Mouse (Mus musculus) MEL (cell line): ENCODE data around the gene Ccr2. TPM values are rescaled to one million over a fixed set of nuclear protein-coding genes. Genes with fewer than 3 reads are reported as not detected.

Source experiments
- DNase-seq: peaks from one replicate; pipeline ENCODE4 v3.0.0; 2011; ENCODE audit warnings: low read depth, low spot score
- H3K27ac ChIP-seq: 2 replicates; pipeline ENCODE4 v1.5.1; 2012; ENCODE audit warnings: low read depth, mild to moderate bottlenecking, control low read depth, low read length, moderate library complexity; ENCODE audit not compliant: control insufficient read depth
- H3K27me3 ChIP-seq, 2 experiments: fragments of 150-350 bp in 1 of 2; sonication (generic) in 1 of 2; 2 replicates each; pipeline ENCODE4 v1.6.1; 2012; ENCODE audit warnings: low read length in 2 of 2, mild to moderate bottlenecking in 2 of 2, improper control_type of control experiment in 1 of 2, moderate library complexity in 1 of 2; ENCODE audit not compliant: insufficient read depth in 2 of 2, control insufficient read depth in 1 of 2
- H3K36me3 ChIP-seq, 2 experiments: 2 replicates each; pipeline ENCODE4 v1.6.1; 2012 to 2014; ENCODE audit warnings: low read length in 2 of 2, improper control_type of control experiment in 1 of 2, inconsistent platforms in 1 of 2, mild to moderate bottlenecking in 1 of 2; ENCODE audit not compliant: insufficient read depth in 2 of 2, control insufficient read depth in 1 of 2
- H3K4me1 ChIP-seq, 2 experiments: fragments of 150-350 bp in 1 of 2; sonication (generic) in 1 of 2; 2 replicates each; pipeline ENCODE4 v1.6.1; 2012; ENCODE audit warnings: low read length in 2 of 2, improper control_type of control experiment in 1 of 2, mild to moderate bottlenecking in 1 of 2; ENCODE audit not compliant: insufficient read depth in 2 of 2, control insufficient read depth in 1 of 2
- H3K4me3 ChIP-seq, 2 experiments: fragments of 150-350 bp in 1 of 2; sonication (generic) in 1 of 2; 2 replicates each; pipeline ENCODE4 v1.5.1; 2012; ENCODE audit warnings: low read depth in 2 of 2, low read length in 2 of 2, mild to moderate bottlenecking in 2 of 2, moderate library complexity in 2 of 2, control low read depth in 1 of 2, improper control_type of control experiment in 1 of 2; ENCODE audit not compliant: control insufficient read depth in 1 of 2, insufficient read depth in 1 of 2
- H3K79me2 ChIP-seq: 2 replicates; pipeline ENCODE4 v1.6.1; 2012; ENCODE audit warnings: mild to moderate bottlenecking, low read length, moderate library complexity; ENCODE audit not compliant: control insufficient read depth, poor library complexity, insufficient read depth
- H3K9ac ChIP-seq: 2 replicates; pipeline ENCODE4 v1.6.1; 2012; ENCODE audit warnings: low read depth, mild to moderate bottlenecking, control low read depth, low read length, moderate library complexity; ENCODE audit not compliant: control insufficient read depth, poor library complexity, severe bottlenecking
- H3K9me3 ChIP-seq: fragments of 150-350 bp; sonication (generic); replicated peaks from 2 replicates; pipeline ENCODE4 v1.6.1; 2012; ENCODE audit warnings: mild to moderate bottlenecking, low read length, improper control_type of control experiment, moderate library complexity; ENCODE audit not compliant: insufficient read depth
- CHD1 ChIP-seq: IDR thresholded peaks from 2 replicates; pipeline ENCODE4 v1.6.1; 2012; ENCODE audit warnings: low read depth, mild to moderate bottlenecking, inconsistent platforms, low read length, improper control_type of control experiment
- CHD2 ChIP-seq: IDR thresholded peaks from 2 replicates; pipeline ENCODE4 v1.6.1; 2011; ENCODE audit warnings: low read length, improper control_type of control experiment
- CTCF ChIP-seq, 3 experiments: IDR thresholded peaks in 2 of 3; conservative IDR thresholded peaks in 1 of 3; 2 replicates each; pipeline ENCODE4 v1.5.1; 2011 to 2012; ENCODE audit warnings: low read length in 3 of 3, low read depth in 2 of 3, mild to moderate bottlenecking in 2 of 3, improper control_type of control experiment in 1 of 3, inconsistent platforms in 1 of 3, mixed read lengths in 1 of 3, moderate library complexity in 1 of 3; ENCODE audit not compliant: control insufficient read depth in 1 of 3, insufficient read depth in 1 of 3, poor library complexity in 1 of 3, severe bottlenecking in 1 of 3
- EP300 ChIP-seq, 2 experiments: IDR thresholded peaks; 2 replicates each; pipeline ENCODE4 v1.6.1; 2011; ENCODE audit warnings: improper control_type of control experiment in 2 of 2, low read length in 2 of 2, low read depth in 1 of 2, mild to moderate bottlenecking in 1 of 2
- POLR2AphosphoS5 ChIP-seq: IDR thresholded peaks from 2 replicates; pipeline ENCODE4 v1.6.1; 2012; ENCODE audit warnings: low read depth, borderline replicate concordance, mild to moderate bottlenecking, inconsistent platforms, low read length, moderate library complexity, mixed read lengths
- RAD21 ChIP-seq: IDR thresholded peaks from 2 replicates; pipeline ENCODE4 v1.6.1; 2011; ENCODE audit warnings: mild to moderate bottlenecking, low read depth, low read length, improper control_type of control experiment
- SIN3A ChIP-seq: IDR thresholded peaks from 2 replicates; pipeline ENCODE4 v1.6.1; 2012; ENCODE audit warnings: low read length, improper control_type of control experiment, inconsistent platforms
- TCF12 ChIP-seq: IDR thresholded peaks from 2 replicates; pipeline ENCODE4 v1.6.1; 2014; ENCODE audit warnings: low read depth, mild to moderate bottlenecking, inconsistent platforms, low read length, improper control_type of control experiment, moderate library complexity
- USF1 ChIP-seq: IDR thresholded peaks from 2 replicates; pipeline ENCODE4 v1.6.1; 2014; ENCODE audit warnings: low read depth, mild to moderate bottlenecking, inconsistent platforms, low read length, improper control_type of control experiment, moderate library complexity
- USF2 ChIP-seq, 2 experiments: IDR thresholded peaks; 2 replicates each; pipeline ENCODE4 v1.6.1; 2011 to 2012; ENCODE audit warnings: improper control_type of control experiment in 2 of 2, low read length in 2 of 2, borderline replicate concordance in 1 of 2, inconsistent platforms in 1 of 2, low read depth in 1 of 2, mild to moderate bottlenecking in 1 of 2; ENCODE audit not compliant: insufficient read depth in 1 of 2
- ZC3H11A ChIP-seq: IDR thresholded peaks from 2 replicates; pipeline ENCODE4 v1.6.1; 2012; ENCODE audit warnings: low read depth, mild to moderate bottlenecking, inconsistent platforms, low read length, improper control_type of control experiment
- polyA plus RNA-seq, 2 experiments: library from polyadenylated mRNA; stranded (reverse) in 1 of 2; unstranded in 1 of 2; fragments of >175 nt in 1 of 2; fragments of >200 nt in 1 of 2; gene quantifications; 2 replicates each; pipeline versions ENCODE4 v1.2.1 to v1.2.4; 2012; ENCODE audit warnings: low replicate concordance in 2 of 2, low read depth in 1 of 2; ENCODE audit not compliant: insufficient read length in 2 of 2, insufficient read depth in 1 of 2, missing spikeins in 1 of 2
- total RNA-seq: library from RNA; depleted of rRNA; stranded (reverse); fragments of 300-350 nt; gene quantifications from 2 replicates; pipeline ENCODE4 v1.2.3, GENCODE M21; 2012; rRNA removed

Gene Ccr2
- total and polyA plus RNA-seq, 3 experiments, result 4.1 to 10.8 TPM; not detected in 1

DNA sequence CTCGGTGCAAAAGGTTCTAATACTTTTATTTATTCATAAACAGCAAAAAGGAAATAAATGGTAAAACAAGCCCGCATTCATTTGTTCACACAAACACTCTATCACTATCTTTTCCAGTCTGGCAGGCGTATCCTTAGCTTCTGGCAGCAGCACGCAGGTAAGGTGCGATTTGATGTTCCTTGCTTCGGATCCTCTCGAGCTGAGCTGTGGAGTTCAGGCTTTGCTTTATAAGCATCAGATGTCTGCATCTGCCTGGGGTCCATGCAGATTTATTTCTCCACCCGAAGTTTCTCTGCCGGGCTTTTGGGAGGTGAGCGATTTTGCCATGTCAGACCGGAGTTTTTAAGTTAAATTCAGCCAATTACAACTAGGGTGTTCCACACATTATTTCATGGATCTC, 35.9 kb downstream of the Ccr2 start (continued):
- TF ChIP-seq CTCF (IDR thresholded peaks at IDR 0.05 in 2 of 3, conservative IDR thresholded peaks at IDR 0.05 in 1 of 3; ENCODE audit: control insufficient read depth in 1 of 3, insufficient read depth in 1 of 3, low read depth in 2 of 3, low read length in 3 of 3, poor library complexity in 1 of 3, severe bottlenecking in 1 of 3), result no peak

DNA sequence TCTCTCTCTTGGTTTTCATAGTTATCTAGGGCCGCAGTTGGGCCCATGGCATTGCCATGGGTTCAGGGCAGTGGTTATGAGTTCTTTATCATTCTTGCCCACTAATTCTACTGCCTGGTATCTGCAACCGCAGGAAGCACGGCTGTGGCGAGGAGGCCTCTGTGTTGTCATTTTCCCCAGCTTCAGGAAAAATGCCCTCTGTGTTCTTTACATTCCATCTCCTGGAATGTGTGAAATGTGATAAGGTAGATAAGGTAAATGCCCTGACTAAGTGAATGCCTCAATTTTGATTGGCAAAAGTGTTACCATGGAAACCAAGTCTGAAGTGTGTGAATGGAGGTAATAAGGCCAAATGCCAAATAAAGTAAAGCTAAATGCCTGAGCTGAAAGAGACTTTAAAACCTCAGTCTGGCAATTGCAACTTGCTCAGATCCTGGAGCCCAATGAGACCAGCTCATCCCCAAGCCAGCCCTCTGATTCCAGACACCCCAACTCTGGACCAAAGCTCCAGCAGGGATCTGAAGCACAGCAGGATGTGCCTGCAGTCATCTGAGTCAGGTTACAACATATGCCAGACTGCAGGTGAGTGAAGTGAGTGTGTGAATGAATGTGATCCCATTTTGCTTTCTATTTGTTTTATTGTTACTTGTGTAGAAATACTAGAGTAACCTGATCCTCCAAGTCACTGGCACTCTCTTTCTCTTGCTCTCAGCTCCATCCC, 36.5 kb downstream of the Ccr2 start:
- Histone ChIP-seq H3K79me2 (no peaks in the 10 kb centered on the region), H3K4me3 (no peak overlapping the region), H3K4me1 (no peaks in the 10 kb centered on the region), H3K9me3 (no peaks in the 10 kb centered on the region), H3K27ac (no peak overlapping the region), H3K27me3 (no peaks in the 10 kb centered on the region), H3K9ac (no peak overlapping the region), H3K36me3 (no peaks in the 10 kb centered on the region)
- TF ChIP-seq ZC3H11A (no peak), CHD2 (no peak), CHD1 (no peak), RAD21 (no peak), POLR2AphosphoS5 (no peak), EP300 (IDR thresholded peaks at IDR 0.05; ENCODE audit: low read depth in 1 of 2, low read length in 2 of 2) (no peak), SIN3A (no peak)
- no peak for DNase-seq

DNA sequence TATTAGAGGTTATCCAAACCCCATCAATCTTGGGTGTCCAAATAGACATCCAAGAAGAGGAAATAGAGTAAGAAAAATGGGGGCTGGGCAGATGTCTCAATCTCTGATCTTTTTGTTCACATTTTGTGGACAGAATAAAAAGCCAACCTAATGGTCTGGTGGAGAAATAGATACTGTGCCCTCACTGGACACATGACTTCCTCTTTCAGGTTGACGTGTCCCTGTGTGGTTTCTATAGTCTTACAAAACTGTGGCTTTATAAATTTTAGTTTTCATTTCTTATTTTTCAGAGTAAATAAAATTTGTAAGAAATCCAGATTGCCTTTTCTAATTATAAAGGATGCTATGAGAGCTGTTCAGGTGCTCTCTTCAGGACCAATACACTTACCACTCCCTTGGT, 41.9 kb downstream of the Ccr2 start:
- no peak overlapping the region for H3K9ac ChIP-seq
- no peak overlapping the region for H3K27ac ChIP-seq

DNA sequence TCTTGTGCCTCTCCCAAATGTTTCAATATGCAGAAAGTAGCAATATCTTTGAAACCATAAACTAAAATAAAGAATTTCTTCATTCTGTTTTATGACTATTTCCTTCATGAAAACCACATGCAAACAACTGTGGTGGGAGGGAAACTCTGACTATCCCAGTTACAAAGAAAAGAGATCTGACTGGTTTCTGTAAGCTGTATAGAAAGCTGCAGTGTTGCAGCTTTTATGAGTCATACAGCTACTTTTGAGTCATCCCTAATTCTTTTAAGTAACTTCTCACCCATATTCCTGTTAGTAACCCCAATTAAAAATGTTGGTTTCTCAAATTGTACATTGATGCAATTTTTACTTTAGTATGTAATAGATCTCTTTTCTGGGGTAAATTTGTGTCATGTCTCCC, 44.6 kb downstream of the Ccr2 start:
- DNase-seq, result peak; percentile 1
- no peaks in the 10 kb centered on the region for H3K79me2 ChIP-seq
- H3K9ac ChIP-seq, result no peak overlapping the region
- H3K9me3 ChIP-seq, result no peaks in the 10 kb centered on the region
- no peak for TF ChIP-seq USF2 (IDR thresholded peaks at IDR 0.05; ENCODE audit: borderline replicate concordance in 1 of 2, insufficient read depth in 1 of 2, low read depth in 1 of 2, low read length in 2 of 2)
- no peaks in the 10 kb centered on the region for H3K4me1 ChIP-seq
- H3K4me3 ChIP-seq, result no peak overlapping the region
- no peaks in the 10 kb centered on the region for H3K36me3 ChIP-seq
- H3K27ac ChIP-seq, result no peak overlapping the region
- H3K27me3 ChIP-seq, result no peaks in the 10 kb centered on the region; a peak in 1 of 4 replicates

More for the DNA sequence above, 41.9 kb downstream of the Ccr2 start:
- no peak for TF ChIP-seq TCF12
- TF ChIP-seq USF1, result 0 out of 2 replicates have a peak, but pooled peaks have one; percentile 30
- TF ChIP-seq, all 39 proteins: peak for 1
- Histone ChIP-seq H3K4me3 (no peak overlapping the region), H3K79me2 (no peaks in the 10 kb centered on the region), H3K36me3 (no peaks in the 10 kb centered on the region), H3K4me1 (no peaks in the 10 kb centered on the region), H3K27me3 (no peaks in the 10 kb centered on the region), H3K9me3 (no peaks in the 10 kb centered on the region)
- peak; percentile 32 for DNase-seq

Other genes starting within 250 kb of the Ccr2 start
- not detected in 2 replicates for gene Xcr1, start 239.9 kb upstream of the Ccr2 start, total RNA-seq
- gene Xcr1, start 239.9 kb upstream of the Ccr2 start, polyA plus RNA-seq, result under 1 TPM in 1 of 2 experiments, not detected in 1; 0.01 TPM
- gene Ccr1, start 133.3 kb upstream of the Ccr2 start, total RNA-seq, result not detected in 2 replicates
- gene Ccr1, start 133.3 kb upstream of the Ccr2 start, polyA plus RNA-seq, result under 1 TPM in 1 of 2 experiments, not detected in 1; 0.07 TPM
- gene Ccr1l1, start 123.5 kb upstream of the Ccr2 start, total RNA-seq, result not detected in 2 replicates
- not detected for gene Ccr1l1, start 123.5 kb upstream of the Ccr2 start, polyA plus RNA-seq
- not detected in 2 replicates for gene Ccr3, start 80.0 kb upstream of the Ccr2 start, total RNA-seq
- not detected for gene Ccr3, start 80.0 kb upstream of the Ccr2 start, polyA plus RNA-seq
- 0.04 TPM in 1 of 2 replicates, not detected in the other for gene Ccr5, start 19.6 kb downstream of the Ccr2 start, total RNA-seq
- under 1 TPM in 1 of 2 experiments, not detected in 1; 0.68 TPM for gene Ccr5, start 19.6 kb downstream of the Ccr2 start, polyA plus RNA-seq
- 2.5 and 4.2 TPM in 2 replicates for gene 2010315B03Rik, start 210.7 kb downstream of the Ccr2 start, total RNA-seq
- 100 to 1,000 TPM in 1 of 2 experiments, 1 to 10 TPM in 1; 2.0 to 204 TPM for gene 2010315B03Rik, start 210.7 kb downstream of the Ccr2 start, polyA plus RNA-seq